ENCODE assay signal across 24 mouse cellular contexts in genomic region chr11:19468373-19468772, GRCm38 (mm10).
"Had no signal": no experiment of that assay in that cellular context is flagged by ENCODE, and none has a peak within 500 bp of the region (broad histone marks: within the 10 kb centered on the region; RNA-seq: fewer than 3 reads in every experiment).

No protein-coding gene starts in this region.

- H3K9me3 ChIP-seq: heart, embryonic 13.5 days; heart, embryonic 15.5 days; hindbrain, embryonic 10.5 days; hindbrain, embryonic 12.5 days; intestine, embryonic 15.5 days; limb, embryonic 15.5 days; liver, embryonic 12.5 days had no signal

- DNase-seq: forebrain, postnatal 0 days; gastrocnemius, postnatal 36 days; heart, adult 2 months; heart, postnatal 4 days; kidney, adult 18-20 months; kidney, postnatal 25 days; kidney, postnatal 4 days; left cerebral cortex, postnatal 4 days; lung, adult 18-20 months had no signal

- H3K27me3 ChIP-seq: heart, embryonic 13.5 days; heart, embryonic 15.5 days; hindbrain, embryonic 12.5 days; intestine, embryonic 15.5 days; limb, embryonic 13.5 days; limb, embryonic 15.5 days; liver, embryonic 12.5 days had no signal

- ATAC-seq: forebrain, postnatal 0 days; hindbrain, embryonic 16.5 days; inflammation-experienced regulatory T-cells, adult 6 months; intestine, embryonic 15.5 days; intestine, postnatal 0 days; liver, embryonic 12.5 days had no signal

- H3K4me2 ChIP-seq: heart, embryonic 11.5 days; heart, embryonic 13.5 days; heart, embryonic 15.5 days; hindbrain, embryonic 12.5 days; hindbrain, embryonic 14.5 days; intestine, embryonic 15.5 days; limb, embryonic 13.5 days; limb, embryonic 15.5 days; liver, embryonic 12.5 days had no signal

- H3K27ac ChIP-seq: heart, adult 2 months; heart, embryonic 13.5 days; heart, embryonic 15.5 days; hindbrain, embryonic 10.5 days; hindbrain, embryonic 12.5 days; hindbrain, embryonic 14.5 days; intestine, embryonic 15.5 days; layer of hippocampus, adult 2 months; limb, embryonic 13.5 days; limb, embryonic 15.5 days; liver, embryonic 12.5 days; liver, embryonic 14.5 days had no signal

- H3K4me3 ChIP-seq: heart, adult 2 months; heart, embryonic 13.5 days; heart, embryonic 15.5 days; hindbrain, embryonic 10.5 days; hindbrain, embryonic 12.5 days; intestine, embryonic 15.5 days; layer of hippocampus, adult 2 months; limb, embryonic 13.5 days; limb, embryonic 15.5 days; liver, embryonic 12.5 days had no signal

- H3K36me3 ChIP-seq: heart, embryonic 13.5 days; heart, embryonic 15.5 days; hindbrain, embryonic 10.5 days; hindbrain, embryonic 12.5 days; intestine, embryonic 15.5 days; limb, embryonic 13.5 days; limb, embryonic 15.5 days; liver, embryonic 12.5 days had no signal

- H3K4me1 ChIP-seq: heart, embryonic 13.5 days; heart, embryonic 15.5 days; hindbrain, embryonic 10.5 days; hindbrain, embryonic 12.5 days; intestine, embryonic 15.5 days; liver, embryonic 12.5 days had no signal

- H3K9ac ChIP-seq: forebrain, postnatal 0 days; heart, embryonic 13.5 days; heart, embryonic 15.5 days; hindbrain, embryonic 12.5 days; hindbrain, embryonic 14.5 days; intestine, embryonic 15.5 days; limb, embryonic 13.5 days; limb, embryonic 15.5 days; liver, embryonic 12.5 days; liver, embryonic 14.5 days had no signal
